Mouse (Mus musculus): ENCODE data around the gene Shroom1. TPM values are rescaled to one million over a fixed set of nuclear protein-coding genes. Genes with fewer than 3 reads are reported as not detected.

Shroom1 gene
- polyA plus RNA-seq, 1 experiment from 2014 or later, result 1.5 TPM

DNA sequence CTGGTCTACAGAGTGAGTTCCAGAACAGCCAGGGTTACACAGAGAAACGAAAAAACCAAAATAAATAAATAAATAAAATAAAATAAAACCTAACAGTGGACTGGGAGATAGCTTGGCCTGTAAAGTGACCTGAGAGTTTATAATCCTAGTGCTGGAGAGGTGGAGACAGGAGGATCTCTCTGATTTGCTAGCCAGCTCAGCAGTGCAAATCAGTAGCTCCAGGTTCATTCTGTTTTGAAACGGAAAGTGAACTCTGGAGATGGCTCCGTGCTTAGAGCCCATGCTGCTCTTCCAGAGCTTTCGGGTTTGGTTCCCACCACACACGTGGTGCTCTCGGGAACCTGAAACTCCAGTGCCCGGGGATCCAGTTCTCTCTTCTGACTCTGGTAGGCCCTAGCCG, 9.0 kb upstream of the Shroom1 start:
- ATAC-seq (ENCODE audit: low read depth) (no peak), DNase-seq (no peak)
- WGBS (ENCODE audit: insufficient replicate concordance), result 77% methylated on average over 8 of the region's 8 CpGs
- Histone ChIP-seq H3K27ac (no peak overlapping the region), H3K9ac (no peak overlapping the region), H3K36me3 (no peaks in the 10 kb centered on the region), H3K4me3 (replicated peaks) (no peak overlapping the region), H3K9me3 (replicated peaks) (no peaks in the 10 kb centered on the region), H3K4me1 (replicated peaks) (peaks cover 22% of the 10 kb centered on the region), H3K4me2 (no peak overlapping the region), H3K27me3 (peaks cover 27% of the 10 kb centered on the region)

DNA sequence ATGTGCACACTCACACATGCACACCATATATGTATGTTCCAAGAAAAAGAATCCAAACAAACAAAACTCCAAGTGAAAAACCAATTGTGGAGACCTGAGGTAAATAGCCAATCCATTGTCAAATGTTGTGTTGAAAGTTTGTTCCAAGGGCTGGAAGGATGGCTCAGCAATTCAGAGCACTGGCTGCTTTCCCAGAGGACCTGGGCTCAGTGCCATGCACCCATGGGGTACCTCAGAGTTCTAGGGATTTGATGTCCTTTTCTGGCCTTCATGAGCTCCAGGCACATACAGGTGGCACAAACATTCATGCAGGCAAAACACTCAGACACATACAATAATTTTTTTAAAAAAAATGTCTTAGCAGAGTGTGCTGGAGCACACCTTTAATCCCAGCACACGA, 8.5 kb upstream of the Shroom1 start:
- no peak overlapping the region for H3K9ac ChIP-seq

DNA sequence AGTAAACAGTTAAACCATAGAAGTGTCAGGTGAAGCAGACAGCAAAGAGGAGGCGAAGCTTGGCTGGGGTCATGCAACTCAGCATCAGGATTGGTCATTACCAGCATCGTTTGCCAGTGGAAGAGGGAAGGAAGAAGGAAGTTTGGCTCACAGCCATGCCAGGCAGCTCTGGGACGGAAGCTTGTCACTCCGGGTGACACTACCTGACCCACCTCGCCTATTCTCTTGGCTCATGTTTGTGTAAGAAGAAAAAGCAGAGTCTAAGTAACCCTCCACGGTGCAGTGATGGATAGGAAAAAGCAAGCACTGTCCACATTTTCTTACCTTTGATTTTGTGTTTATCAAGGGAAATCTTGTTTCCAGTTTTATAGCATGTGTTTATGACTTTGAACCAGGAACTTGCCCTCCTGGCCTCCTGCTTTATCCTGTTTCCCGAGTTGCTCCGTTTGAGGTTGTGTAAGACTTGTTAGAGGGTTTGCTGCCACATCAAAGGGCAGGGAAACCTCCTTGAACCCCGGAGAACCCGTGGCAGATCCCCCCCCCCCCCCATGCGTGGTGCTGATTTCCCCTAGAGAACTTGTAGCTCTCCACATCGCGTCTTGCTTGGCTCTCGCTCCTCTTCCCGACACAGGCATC, 6.8 kb upstream of the Shroom1 start:
- no peaks in the 10 kb centered on the region for H3K36me3 ChIP-seq
- 22% methylated on average over 15 of the region's 15 CpGs for WGBS (ENCODE audit: insufficient replicate concordance)
- no peak for DNase-seq
- peaks cover 32% of the 10 kb centered on the region for H3K27me3 ChIP-seq
- no peaks in the 10 kb centered on the region for H3K9me3 ChIP-seq (replicated peaks)
- no peak overlapping the region for H3K27ac ChIP-seq
- no peak overlapping the region for H3K4me2 ChIP-seq
- no peak overlapping the region for H3K4me3 ChIP-seq (replicated peaks)
- no peak for ATAC-seq (ENCODE audit: low read depth)
- peaks cover 14% of the 10 kb centered on the region for H3K4me1 ChIP-seq (replicated peaks)
- no peak overlapping the region for H3K9ac ChIP-seq

More for the DNA sequence above, 8.5 kb upstream of the Shroom1 start:
- 63% methylated on average over 1 of the region's 1 CpGs for WGBS (ENCODE audit: insufficient replicate concordance)
- Histone ChIP-seq H3K36me3 (no peaks in the 10 kb centered on the region), H3K4me1 (replicated peaks) (peaks cover 18% of the 10 kb centered on the region), H3K9me3 (replicated peaks) (no peaks in the 10 kb centered on the region), H3K4me3 (replicated peaks) (no peak overlapping the region), H3K27me3 (peaks cover 27% of the 10 kb centered on the region), H3K27ac (no peak overlapping the region), H3K4me2 (no peak overlapping the region)
- DNase-seq (no peak), ATAC-seq (ENCODE audit: low read depth) (no peak)

DNA sequence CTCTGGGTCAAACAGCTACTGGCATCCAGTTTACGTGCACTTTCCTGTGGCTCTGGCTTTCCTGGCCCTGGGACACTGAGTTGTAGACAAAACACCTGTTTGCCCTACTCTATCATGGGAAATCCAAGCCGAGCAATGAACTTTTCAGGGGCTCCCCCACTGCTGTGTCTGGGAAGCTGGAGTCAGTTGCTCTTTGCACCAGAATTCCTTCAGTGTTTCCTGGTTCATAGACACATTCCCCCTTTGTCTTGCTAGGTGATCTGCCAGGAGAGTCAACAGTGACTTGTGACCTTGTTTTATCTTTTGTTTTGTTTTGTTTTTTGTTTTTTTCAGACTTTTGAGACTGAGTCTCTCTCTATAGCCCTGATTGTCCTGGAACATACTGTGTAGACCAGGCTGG, 5.6 kb upstream of the Shroom1 start:
- 43% methylated on average over 2 of the region's 2 CpGs for WGBS (ENCODE audit: insufficient replicate concordance)
- no peak overlapping the region for H3K4me2 ChIP-seq
- no peak overlapping the region for H3K27ac ChIP-seq
- peaks cover 10% of the 10 kb centered on the region for H3K4me1 ChIP-seq (replicated peaks)
- no peak overlapping the region for H3K4me3 ChIP-seq (replicated peaks)
- H3K9me3 ChIP-seq (replicated peaks), result no peaks in the 10 kb centered on the region
- H3K36me3 ChIP-seq, result no peaks in the 10 kb centered on the region
- no peak for DNase-seq
- H3K27me3 ChIP-seq, result peaks cover 44% of the 10 kb centered on the region
- ATAC-seq (ENCODE audit: low read depth), result no peak
- no peak overlapping the region for H3K9ac ChIP-seq

- H3K4me3 ChIP-seq (replicated peaks), result no peak overlapping the region
- no peak for ATAC-seq (ENCODE audit: low read depth)
- DNase-seq, result no peak
- WGBS (ENCODE audit: insufficient replicate concordance), result 84% methylated on average over 9 of the region's 9 CpGs
- no peaks in the 10 kb centered on the region for H3K9me3 ChIP-seq (replicated peaks)
- H3K36me3 ChIP-seq, result no peaks in the 10 kb centered on the region
- H3K4me1 ChIP-seq (replicated peaks), result peaks cover 20% of the 10 kb centered on the region
- H3K4me2 ChIP-seq, result no peak overlapping the region
- H3K27ac ChIP-seq, result no peak overlapping the region
- H3K9ac ChIP-seq, result no peak overlapping the region
- peaks cover 54% of the 10 kb centered on the region for H3K27me3 ChIP-seq
These were observed 4.6 kb upstream of the Shroom1 start for GRCm38 (mm10) chr11:53452396-53452795.

- Histone ChIP-seq H3K36me3 (no peaks in the 10 kb centered on the region), H3K4me1 (replicated peaks) (peaks cover 25% of the 10 kb centered on the region), H3K4me3 (replicated peaks) (no peak overlapping the region), H3K27ac (no peak overlapping the region), H3K4me2 (no peak overlapping the region), H3K27me3 (peaks cover 60% of the 10 kb centered on the region), H3K9me3 (replicated peaks) (no peaks in the 10 kb centered on the region), H3K9ac (no peak overlapping the region)
- no peak for ATAC-seq (ENCODE audit: low read depth)
- no peak for DNase-seq
- 67% methylated on average over 5 of the region's 5 CpGs for WGBS (ENCODE audit: insufficient replicate concordance)
These were observed 4.0 kb upstream of the Shroom1 start for GRCm38 (mm10) chr11:53453031-53453430.

- Histone ChIP-seq H3K4me1 (replicated peaks) (peaks cover 35% of the 10 kb centered on the region), H3K9me3 (replicated peaks) (no peaks in the 10 kb centered on the region), H3K9ac (peak overlapping the region; percentile 63), H3K4me3 (replicated peaks) (peak overlapping the region; percentile 55), H3K27ac (peak overlapping the region; percentile 62; the same call in 1 of the 2 replicates), H3K36me3 (no peaks in the 10 kb centered on the region), H3K27me3 (peaks cover 70% of the 10 kb centered on the region), H3K4me2 (peak overlapping the region; percentile 70)
- WGBS (ENCODE audit: insufficient replicate concordance), result 7% methylated on average over 29 of the region's 29 CpGs
- DNase-seq, result no peak
- peak; percentile 45 for ATAC-seq (ENCODE audit: low read depth)
These were observed 458 bp downstream of the Shroom1 start for GRCm38 (mm10) chr11:53457372-53457954.

DNA sequence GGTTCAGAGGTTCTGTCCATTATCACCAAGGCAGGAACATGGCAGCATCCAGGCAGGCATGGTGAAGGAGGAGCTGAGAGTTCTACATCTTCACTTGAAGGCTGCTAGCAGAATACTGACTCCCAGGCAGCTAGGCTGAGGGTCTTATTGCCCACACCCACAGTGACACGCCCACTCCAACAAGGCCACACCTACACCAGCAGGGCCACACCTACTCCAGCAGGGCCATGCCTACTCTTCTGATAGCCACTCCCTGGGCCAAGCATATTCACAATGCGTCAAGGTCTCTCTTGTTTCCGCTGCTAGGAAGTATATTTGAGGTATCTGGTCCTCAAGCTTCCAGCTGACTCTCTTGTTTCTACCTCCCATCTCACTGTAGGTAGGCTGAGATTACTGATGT, 2.0 kb downstream of the Shroom1 start:
- Histone ChIP-seq H3K27ac (no peak overlapping the region), H3K4me1 (replicated peaks) (peaks cover 49% of the 10 kb centered on the region), H3K4me2 (no peak overlapping the region), H3K9ac (no peak overlapping the region), H3K4me3 (replicated peaks) (no peak overlapping the region), H3K27me3 (peaks cover 81% of the 10 kb centered on the region), H3K36me3 (no peaks in the 10 kb centered on the region), H3K9me3 (replicated peaks) (no peaks in the 10 kb centered on the region)
- DNase-seq, result no peak
- ATAC-seq (ENCODE audit: low read depth), result no peak
- WGBS (ENCODE audit: insufficient replicate concordance), result 52% methylated on average over 3 of the region's 3 CpGs

DNA sequence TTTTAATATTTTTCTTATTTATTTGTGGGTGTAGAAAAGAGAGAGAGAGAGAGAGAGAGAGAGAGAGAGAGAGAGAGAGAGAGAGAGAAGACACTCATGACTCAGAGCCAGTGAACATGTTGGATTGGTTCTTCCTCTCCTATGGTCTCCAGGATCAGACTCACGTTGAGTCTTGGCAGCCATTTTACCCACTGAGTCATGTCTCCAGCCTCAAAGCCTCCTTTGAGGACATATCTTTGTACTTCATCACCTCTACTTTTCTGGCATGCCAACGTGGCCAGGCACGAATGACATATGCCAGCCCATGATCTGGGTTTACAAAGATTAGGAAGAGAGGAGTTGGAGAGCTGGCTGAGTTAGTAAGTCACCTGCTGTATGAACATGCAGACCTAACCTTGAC, 3.2 kb downstream of the Shroom1 start:
- ATAC-seq (ENCODE audit: low read depth), result no peak
- H3K9ac ChIP-seq, result no peak overlapping the region
- no peak overlapping the region for H3K27ac ChIP-seq
- no peak overlapping the region for H3K4me2 ChIP-seq
- H3K36me3 ChIP-seq, result no peaks in the 10 kb centered on the region
- peaks cover 50% of the 10 kb centered on the region for H3K4me1 ChIP-seq (replicated peaks)
- H3K4me3 ChIP-seq (replicated peaks), result no peak overlapping the region
- 53% methylated on average over 3 of the region's 3 CpGs for WGBS (ENCODE audit: insufficient replicate concordance)
- peaks cover 88% of the 10 kb centered on the region for H3K27me3 ChIP-seq
- no peaks in the 10 kb centered on the region for H3K9me3 ChIP-seq (replicated peaks)
- no peak for DNase-seq

- WGBS (ENCODE audit: insufficient replicate concordance), result 14% methylated on average over 5 of the region's 5 CpGs
- Histone ChIP-seq H3K27me3 (peaks cover 88% of the 10 kb centered on the region), H3K27ac (no peak overlapping the region), H3K9me3 (replicated peaks) (no peaks in the 10 kb centered on the region), H3K9ac (no peak overlapping the region), H3K4me3 (replicated peaks) (no peak overlapping the region), H3K4me1 (replicated peaks) (peaks cover 52% of the 10 kb centered on the region), H3K4me2 (no peak overlapping the region), H3K36me3 (no peaks in the 10 kb centered on the region)
- ATAC-seq (ENCODE audit: low read depth) (peak; percentile 52; the same call in 1 of the 2 replicates), DNase-seq (peak; percentile 49)
These were observed 4.7 kb downstream of the Shroom1 start for GRCm38 (mm10) chr11:53461727-53462126.

DNA sequence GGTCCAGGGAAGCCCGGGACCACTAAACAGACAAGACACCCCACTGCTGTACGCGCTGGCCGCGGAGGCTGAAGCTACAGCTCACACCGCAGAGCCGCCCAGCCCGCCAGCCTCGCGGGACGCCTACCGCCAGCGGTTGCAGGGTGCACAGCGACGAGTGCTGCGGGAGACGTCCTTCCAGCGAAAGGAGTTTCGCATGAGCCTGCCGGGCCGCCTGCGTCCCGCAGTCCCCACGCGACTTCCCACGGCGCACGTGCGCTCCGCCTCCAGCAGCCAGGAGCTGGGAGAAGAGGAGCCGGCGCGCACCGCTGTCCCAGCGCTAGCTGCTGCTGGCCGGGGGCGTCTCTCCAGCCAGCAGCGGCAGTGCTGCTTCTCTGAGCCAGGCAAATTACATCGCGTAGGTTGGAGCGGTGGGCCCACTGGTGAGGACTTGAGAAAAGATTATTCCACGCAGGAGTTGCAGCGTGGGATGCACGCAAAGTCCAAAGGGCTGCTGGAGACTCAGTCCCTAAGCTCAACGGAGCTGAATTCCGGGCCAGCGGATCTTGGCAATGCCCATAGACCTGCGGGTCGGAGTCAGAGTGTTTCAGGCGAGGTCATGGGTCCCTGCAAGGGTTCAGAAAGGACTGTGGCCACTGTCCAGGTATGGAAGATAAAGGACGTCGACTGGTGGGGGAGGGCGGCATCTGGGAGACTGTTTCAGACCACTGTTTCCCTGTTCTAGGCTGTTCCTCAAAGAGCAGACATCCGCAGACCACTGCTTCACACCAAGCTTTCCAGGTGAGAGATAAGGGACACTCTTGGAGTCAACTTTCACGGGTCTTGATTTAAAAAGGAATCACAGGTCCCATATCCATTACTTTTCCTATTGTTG, 6.8 kb downstream of the Shroom1 start:
- no peaks in the 10 kb centered on the region for H3K9me3 ChIP-seq (replicated peaks)
- H3K4me1 ChIP-seq (replicated peaks), result peaks cover 44% of the 10 kb centered on the region
- WGBS (ENCODE audit: insufficient replicate concordance), result 6% methylated on average over 55 of the region's 55 CpGs
- peaks cover 85% of the 10 kb centered on the region for H3K27me3 ChIP-seq
- DNase-seq (no peak), ATAC-seq (ENCODE audit: low read depth) (no peak)
- H3K4me2 ChIP-seq, result peak overlapping the region; percentile 66
- 0 out of 2 replicates have a peak overlapping the region, but pooled peaks have one; percentile 22 for H3K9ac ChIP-seq
- H3K36me3 ChIP-seq, result no peaks in the 10 kb centered on the region
- peak overlapping the region; percentile 45 for H3K4me3 ChIP-seq (replicated peaks)
- H3K27ac ChIP-seq, result no peak overlapping the region

Data from liver, embryonic 13.5 days (tissue).